Comparison of ENCODE assay signal across 8 mouse cellular contexts in genomic region chr7:45172974-45173373, GRCm38 (mm10). TPM values are rescaled to one million over a fixed set of nuclear protein-coding genes. Genes with fewer than 3 reads are reported as not detected.
A peak's percentile ranks its signal among the peaks of the same experiment; 100 is the strongest.
DNase-seq lines count a peak whose midpoint lies in the region; ATAC-seq and TF ChIP-seq lines count a peak whose summit lies in the region.

No protein-coding gene starts in this region.

- no peak for DNase-seq in kidney, postnatal 0 days (ENCODE audit: low spot score)
- DNase-seq in kidney, postnatal 10 days: no peak
- DNase-seq in urinary bladder, adult 2 months (ENCODE audit: low spot score): no peak
- no peak for DNase-seq in yolk sac, embryonic 10.5 days (ENCODE audit: low spot score)

- H3K4me1 ChIP-seq in kidney, postnatal 0 days (replicated peaks; ENCODE audit: insufficient read depth, low read length): no peaks in the 10 kb centered on the region
- H3K4me1 ChIP-seq in E14TG2a.4 (replicated peaks; ENCODE audit: low read depth, low read length): peaks cover 75% of the 10 kb centered on the region
- no peaks in the 10 kb centered on the region for H3K4me1 ChIP-seq in bone marrow macrophage, adult 2 months (ENCODE audit: control insufficient read depth, insufficient read depth, low read length)
- H3K4me1 ChIP-seq in small intestine, adult 2 months (ENCODE audit: control insufficient read depth, insufficient read depth, insufficient read length, low read length): 0 out of 2 replicates have a peak, but pooled peaks cover 3% of the 10 kb centered on the region
- H3K4me1 ChIP-seq in forebrain, embryonic 16.5 days (replicated peaks; ENCODE audit: control insufficient read depth, insufficient read depth, low read length): peaks cover 20% of the 10 kb centered on the region

- 63% methylated on average over 7 of the region's 7 CpGs for WGBS in kidney, postnatal 0 days
- WGBS in small intestine, adult 2 months: 60% methylated on average over 7 of the region's 7 CpGs
- 57% methylated on average over 7 of the region's 7 CpGs for WGBS in forebrain, embryonic 16.5 days

- no peak overlapping the region for H3K27ac ChIP-seq in kidney, postnatal 0 days
- no peak overlapping the region for H3K27ac ChIP-seq in bone marrow macrophage, adult 2 months (ENCODE audit: insufficient read depth, low read depth, low read length)
- no peak overlapping the region for H3K27ac ChIP-seq in small intestine, adult 2 months (ENCODE audit: insufficient read depth, low read depth, low read length)
- no peak overlapping the region for H3K27ac ChIP-seq in forebrain, embryonic 16.5 days (ENCODE audit: low read length)

- H3K36me3 ChIP-seq in kidney, postnatal 0 days (ENCODE audit: insufficient read depth, low read length): no peaks in the 10 kb centered on the region
- H3K36me3 ChIP-seq in E14TG2a.4 (ENCODE audit: insufficient read depth, low read length): peaks cover 5% of the 10 kb centered on the region; the same call in 1 of the 2 replicates
- H3K36me3 ChIP-seq in small intestine, adult 2 months (ENCODE audit: control insufficient read depth, insufficient read depth, low read length): no peaks in the 10 kb centered on the region
- H3K36me3 ChIP-seq in forebrain, embryonic 16.5 days (ENCODE audit: control insufficient read depth, insufficient read depth): 0 out of 2 replicates have a peak, but pooled peaks cover 2% of the 10 kb centered on the region

- peak; percentile 44 for TF ChIP-seq CTCF in kidney, postnatal 0 days (IDR thresholded peaks at IDR 0.05; ENCODE audit: low read depth)
- TF ChIP-seq CTCF in E14TG2a.4 (conservative IDR thresholded peaks at IDR 0.05; ENCODE audit: low read length): peak; percentile 95
- TF ChIP-seq CTCF in bone marrow macrophage, adult 2 months (IDR thresholded peaks at IDR 0.05; ENCODE audit: low read depth, low read length): peak; percentile 36; the same call in 1 of the 2 replicates
- TF ChIP-seq CTCF in small intestine, adult 2 months (IDR thresholded peaks at IDR 0.05; ENCODE audit: extremely low read depth, insufficient read length, insufficient replicate concordance, low read depth, low read length): peak; percentile 49; the same call in 1 of the 2 replicates

- H3K9me3 ChIP-seq in kidney, postnatal 0 days (replicated peaks; ENCODE audit: low read length): peaks cover 10% of the 10 kb centered on the region
- H3K9me3 ChIP-seq in E14TG2a.4 (ENCODE audit: low read length): peaks cover 13% of the 10 kb centered on the region
- H3K9me3 ChIP-seq in forebrain, embryonic 16.5 days (ENCODE audit: control insufficient read depth, low read length): no peaks in the 10 kb centered on the region

- no peak overlapping the region for H3K4me3 ChIP-seq in kidney, postnatal 0 days (replicated peaks; ENCODE audit: low read depth, low read length)
- 0 out of 2 replicates have a peak overlapping the region, but pooled peaks have one; percentile 59 for H3K4me3 ChIP-seq in E14TG2a.4 (replicated peaks; ENCODE audit: low read length)
- H3K4me3 ChIP-seq in bone marrow macrophage, adult 2 months (ENCODE audit: insufficient read depth, low read length): no peak overlapping the region
- H3K4me3 ChIP-seq in small intestine, adult 2 months (ENCODE audit: low read depth, low read length): no peak overlapping the region
- no peak overlapping the region for H3K4me3 ChIP-seq in forebrain, embryonic 16.5 days (replicated peaks; ENCODE audit: low read length)

- H3K9ac ChIP-seq in kidney, postnatal 0 days (ENCODE audit: low read depth, low read length): no peak overlapping the region
- no peak overlapping the region for H3K9ac ChIP-seq in forebrain, embryonic 16.5 days (replicated peaks; ENCODE audit: low read depth, low read length)

- TF ChIP-seq POLR2A in bone marrow macrophage, adult 2 months (IDR thresholded peaks at IDR 0.05; ENCODE audit: borderline replicate concordance, low read depth, low read length): no peak
- TF ChIP-seq POLR2A in small intestine, adult 2 months (IDR thresholded peaks at IDR 0.05; ENCODE audit: low read depth, low read length): no peak

- H3K4me2 ChIP-seq in kidney, postnatal 0 days (ENCODE audit: low read length): no peak overlapping the region
- H3K4me2 ChIP-seq in forebrain, embryonic 16.5 days (ENCODE audit: low read length): no peak overlapping the region

- peaks cover 55% of the 10 kb centered on the region for H3K27me3 ChIP-seq in kidney, postnatal 0 days (ENCODE audit: insufficient read depth, low read length)
- H3K27me3 ChIP-seq in E14TG2a.4 (ENCODE audit: insufficient read depth, low read length): peaks cover 75% of the 10 kb centered on the region
- H3K27me3 ChIP-seq in small intestine, adult 2 months (ENCODE audit: control insufficient read depth, insufficient read depth, low read length): peaks cover 66% of the 10 kb centered on the region
- peaks cover 60% of the 10 kb centered on the region for H3K27me3 ChIP-seq in forebrain, embryonic 16.5 days (replicated peaks; ENCODE audit: control insufficient read depth, insufficient read depth, low read length)

- ATAC-seq in kidney, postnatal 0 days (replicated peaks; ENCODE audit: low FRiP score, low read depth): no peak
- no peak for ATAC-seq in forebrain, embryonic 16.5 days

RNA-seq across cellular contexts. Expression of gene Gfy, which starts 6.4 kb away (rescaled TPM):
- not detected in 2 replicates for polyA plus RNA-seq in kidney, postnatal 0 days (2015; fragmentation: Nextera tagmentation; extraction: Ambion mirVana)
- polyA plus RNA-seq in bone marrow macrophage, adult 2 months (2012; ENCODE audit: insufficient read depth, insufficient read length, missing spikeins): not detected in 2 replicates
- not detected in 2 replicates for polyA plus RNA-seq in small intestine, adult 2 months (2012; rRNA removed)
- 0.03 TPM in 1 of 2 replicates, not detected in the other for polyA plus RNA-seq in urinary bladder, adult 2 months (2012; rRNA removed)
- 0.51 TPM in 1 of 2 replicates, not detected in the other for polyA plus RNA-seq in forebrain, embryonic 16.5 days (2015; fragmentation: Nextera tagmentation; extraction: Ambion mirVana)

RNA-seq across cellular contexts. Expression of gene Pth2, which starts 7.8 kb away (rescaled TPM):
- not detected in 2 replicates for polyA plus RNA-seq in kidney, postnatal 0 days (2015; fragmentation: Nextera tagmentation; extraction: Ambion mirVana)
- polyA plus RNA-seq in bone marrow macrophage, adult 2 months (2012; ENCODE audit: insufficient read depth, insufficient read length, missing spikeins): not detected in 2 replicates
- not detected in 2 replicates for polyA plus RNA-seq in small intestine, adult 2 months (2012; rRNA removed)
- polyA plus RNA-seq in urinary bladder, adult 2 months (2012; rRNA removed): not detected in 2 replicates
- polyA plus RNA-seq in forebrain, embryonic 16.5 days (2015; fragmentation: Nextera tagmentation; extraction: Ambion mirVana): 0.63 TPM in 1 of 2 replicates, not detected in the other

RNA-seq across cellular contexts. Expression of gene Slc17a7, which starts 9.2 kb away (rescaled TPM):
- polyA plus RNA-seq in kidney, postnatal 0 days (2015; fragmentation: Nextera tagmentation; extraction: Ambion mirVana): 0.17 TPM in 2 replicates
- not detected in 2 replicates for polyA plus RNA-seq in bone marrow macrophage, adult 2 months (2012; ENCODE audit: insufficient read depth, insufficient read length, missing spikeins)
- polyA plus RNA-seq in small intestine, adult 2 months (2012; rRNA removed): 0.03 and 0.09 TPM in 2 replicates
- 0.03 and 0.04 TPM in 2 replicates for polyA plus RNA-seq in urinary bladder, adult 2 months (2012; rRNA removed)
- 20.1 and 22.8 TPM in 2 replicates for polyA plus RNA-seq in forebrain, embryonic 16.5 days (2015; fragmentation: Nextera tagmentation; extraction: Ambion mirVana)

RNA-seq across cellular contexts. Expression of gene Aldh16a1, which starts 18.6 kb away (rescaled TPM):
- 55.4 and 62.7 TPM in 2 replicates for polyA plus RNA-seq in kidney, postnatal 0 days (2015; fragmentation: Nextera tagmentation; extraction: Ambion mirVana)
- polyA plus RNA-seq in bone marrow macrophage, adult 2 months (2012; ENCODE audit: insufficient read depth, insufficient read length, missing spikeins): 89.0 and 111 TPM in 2 replicates
- 133 and 253 TPM in 2 replicates for polyA plus RNA-seq in small intestine, adult 2 months (2012; rRNA removed)
- 27.7 and 30.9 TPM in 2 replicates for polyA plus RNA-seq in urinary bladder, adult 2 months (2012; rRNA removed)
- polyA plus RNA-seq in forebrain, embryonic 16.5 days (2015; fragmentation: Nextera tagmentation; extraction: Ambion mirVana): 19.3 and 20.9 TPM in 2 replicates

RNA-seq across cellular contexts. Expression of gene Pih1d1, which starts 18.9 kb away (rescaled TPM):
- 81.3 and 88.6 TPM in 2 replicates for polyA plus RNA-seq in kidney, postnatal 0 days (2015; fragmentation: Nextera tagmentation; extraction: Ambion mirVana)
- 65.7 and 66.7 TPM in 2 replicates for polyA plus RNA-seq in bone marrow macrophage, adult 2 months (2012; ENCODE audit: insufficient read depth, insufficient read length, missing spikeins)
- polyA plus RNA-seq in small intestine, adult 2 months (2012; rRNA removed): 25.3 and 48.5 TPM in 2 replicates
- polyA plus RNA-seq in urinary bladder, adult 2 months (2012; rRNA removed): 48.3 and 58.3 TPM in 2 replicates
- 84.2 and 90.2 TPM in 2 replicates for polyA plus RNA-seq in forebrain, embryonic 16.5 days (2015; fragmentation: Nextera tagmentation; extraction: Ambion mirVana)

Comparison
In these comparisons a context has a peak if more than half of its experiments do, and no peak if none do; other contexts are left out.
1. CTCF ChIP-seq: peak in every context shown above with its lines; median percentile 95 in E14TG2a.4; 49 in small intestine, adult 2 months; 44 in kidney, postnatal 0 days; 36 in bone marrow macrophage, adult 2 months.
2. RNA of gene Slc17a7, which starts 9.2 kb away (polyA plus RNA-seq): 20.1 to 22.8 TPM in forebrain, embryonic 16.5 days; 0.17 TPM in kidney, postnatal 0 days, not detected in bone marrow macrophage, adult 2 months, 0.03 to 0.09 TPM in small intestine, adult 2 months and 0.03 to 0.04 TPM in urinary bladder, adult 2 months; every median in the first group is over 10 times any median in the second.